Mouse (Mus musculus): ENCODE data around the gene Tmem198.

- TF ChIP-seq CTCF (IDR thresholded peaks at IDR 0.05) = no peak
- no peak for TF ChIP-seq EP300 (IDR thresholded peaks at IDR 0.05)
Measured at GRCm38 (mm10) chr1:75463652-75464204, 15.6 kb upstream of the Tmem198 start.
